Mouse (Mus musculus) NIH3T3 (cell line): ENCODE results near the gene Dlgap4.

ENCODE experiments used
- DNase-seq: peaks from one replicate; pipeline ENCODE4 v3.0.0-alpha.2; 2012; ENCODE audit warnings: low read depth

The Dlgap4 gene

DNA sequence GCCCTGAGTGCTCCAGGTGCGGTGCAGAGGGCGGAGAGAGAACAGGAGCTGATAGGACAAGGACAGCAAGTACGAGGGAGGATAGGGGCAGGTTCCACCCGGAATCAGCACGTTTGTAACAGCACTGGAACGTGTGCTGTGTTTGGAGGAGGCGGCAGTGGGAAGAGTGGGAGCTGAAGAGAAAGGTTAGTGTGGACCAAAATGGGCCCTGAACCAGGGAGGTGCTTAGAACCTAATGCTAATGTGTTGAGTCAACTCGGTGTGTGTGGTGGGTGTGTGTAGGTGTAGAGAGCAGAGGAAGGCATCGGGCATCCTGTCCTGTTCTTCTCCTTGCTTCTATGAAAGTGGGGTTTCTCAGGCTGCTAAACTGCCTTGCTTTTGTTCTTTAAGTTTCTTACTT is 127.8 kb downstream of the Dlgap4 start:
- DNase-seq, result no peak

DNA sequence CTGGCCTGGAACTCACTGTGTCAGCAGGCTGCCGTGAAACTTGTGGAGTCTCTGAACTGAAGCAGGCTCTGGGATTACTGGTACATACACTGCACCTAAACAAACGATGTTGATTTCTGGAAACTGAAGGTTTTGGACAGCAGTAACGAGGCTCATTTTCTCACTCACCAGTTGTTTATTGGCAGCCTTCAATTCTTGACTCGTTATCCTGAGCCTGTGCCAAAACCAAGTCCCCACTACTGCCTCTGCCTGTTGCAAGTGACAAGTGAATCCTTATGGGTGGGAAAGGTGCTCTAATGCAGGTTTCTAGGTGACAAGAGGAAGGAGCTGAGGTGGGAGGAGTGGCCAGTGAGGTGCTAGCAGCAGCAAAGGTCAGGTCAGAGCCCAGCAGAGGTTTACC is 128.5 kb downstream of the Dlgap4 start:
- DNase-seq, result peak; percentile 49

DNA sequence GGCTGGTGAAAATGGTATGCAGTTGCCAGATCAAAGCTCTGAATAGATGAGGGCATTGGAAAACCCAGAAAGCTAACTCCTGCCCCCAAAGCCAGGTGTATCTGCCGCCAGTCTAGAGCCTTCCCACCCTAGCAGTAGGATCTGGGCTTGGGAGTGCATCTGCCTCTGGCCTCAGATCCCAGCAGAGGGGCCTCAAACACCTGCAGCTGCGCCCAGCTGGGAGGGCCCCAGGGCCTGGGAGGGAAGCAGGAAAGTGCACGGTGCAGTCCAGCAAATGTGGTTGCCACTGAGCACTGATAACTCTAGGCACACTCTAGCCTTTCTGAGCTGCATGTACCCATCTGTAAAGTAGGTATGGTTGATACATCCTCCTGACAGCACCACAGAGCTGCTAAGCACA is 129.7 kb downstream of the Dlgap4 start:
- no peak for DNase-seq

DNA sequence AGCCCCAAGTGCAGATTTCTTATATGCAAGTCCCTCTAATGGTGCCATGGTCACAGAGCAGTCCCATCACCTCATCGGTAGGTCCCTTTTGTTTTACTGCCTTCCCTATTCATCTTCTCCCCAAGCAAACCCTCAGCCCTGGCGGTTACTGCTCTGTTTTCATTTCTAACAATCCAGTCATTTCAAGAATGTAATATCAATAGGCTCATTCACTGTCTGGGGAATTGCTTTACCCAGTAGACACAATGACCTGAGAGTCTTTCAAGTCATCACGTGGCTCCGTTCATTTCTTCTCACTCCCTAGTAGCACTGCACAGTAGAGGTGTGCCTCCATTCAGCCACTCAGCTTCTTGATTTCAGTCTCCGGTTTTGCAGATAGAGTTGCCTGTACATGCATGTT is 130.9 kb downstream of the Dlgap4 start:
- DNase-seq, result no peak

DNA sequence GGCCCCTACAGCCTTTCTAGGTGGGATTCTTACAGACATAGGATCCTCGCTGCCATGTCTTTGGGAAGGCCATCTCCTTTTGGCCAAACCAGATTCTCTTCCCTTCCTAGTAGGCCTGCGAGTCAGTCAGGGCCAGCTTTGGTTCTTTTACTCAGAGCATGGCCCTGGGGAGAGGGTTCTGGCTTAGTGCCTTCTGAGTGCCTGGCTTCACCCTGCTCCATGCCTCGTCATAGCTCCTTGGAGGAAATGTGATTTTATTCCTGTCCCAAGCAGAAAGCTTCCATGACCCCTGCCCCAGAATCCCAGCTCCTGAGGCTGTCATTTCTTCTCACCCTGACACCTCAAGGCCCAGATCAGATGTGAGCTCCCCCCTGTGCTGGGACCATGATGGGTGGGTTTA is 133.8 kb downstream of the Dlgap4 start:
- no peak for DNase-seq

DNA sequence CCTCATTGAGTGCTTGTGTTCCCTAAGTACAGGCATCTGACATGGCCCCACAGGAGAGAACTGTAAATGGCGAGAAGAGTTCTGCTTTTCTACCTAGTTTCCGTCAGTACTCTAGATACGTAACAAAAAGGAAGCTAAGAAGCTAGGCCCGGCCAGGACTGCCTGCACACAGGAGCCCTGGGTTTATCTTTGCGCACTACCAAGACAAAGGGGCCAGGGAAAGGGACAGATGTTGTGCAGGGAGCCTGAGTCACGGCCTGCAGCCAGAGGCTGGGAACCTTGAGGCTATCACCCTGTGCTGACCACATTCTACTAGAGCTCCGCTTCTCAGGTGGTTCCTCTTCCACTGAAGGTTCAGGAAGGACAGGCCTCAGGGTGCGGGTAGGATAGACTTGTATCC is 136.2 kb downstream of the Dlgap4 start:
- DNase-seq, result no peak

DNA sequence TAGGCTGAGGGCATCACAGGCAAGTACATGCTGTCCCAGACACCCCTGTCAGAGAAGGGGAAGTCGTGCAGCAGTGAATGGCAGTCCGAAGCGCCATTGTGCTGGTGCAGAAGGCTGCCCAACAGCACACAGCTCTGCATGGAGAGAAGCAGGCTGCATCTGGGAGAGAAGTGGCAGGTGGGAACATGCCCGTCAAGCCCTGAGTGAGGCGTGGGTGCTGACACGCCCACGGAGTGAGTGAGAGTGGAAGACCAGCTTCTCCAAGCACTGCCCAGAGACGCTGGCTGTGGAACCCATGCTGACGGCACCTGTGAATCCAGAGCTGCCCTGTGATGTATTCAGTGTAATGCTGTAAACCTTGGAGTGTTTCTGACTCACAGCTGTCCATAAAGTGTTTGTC is 143.4 kb downstream of the Dlgap4 start:
- DNase-seq, result no peak

DNA sequence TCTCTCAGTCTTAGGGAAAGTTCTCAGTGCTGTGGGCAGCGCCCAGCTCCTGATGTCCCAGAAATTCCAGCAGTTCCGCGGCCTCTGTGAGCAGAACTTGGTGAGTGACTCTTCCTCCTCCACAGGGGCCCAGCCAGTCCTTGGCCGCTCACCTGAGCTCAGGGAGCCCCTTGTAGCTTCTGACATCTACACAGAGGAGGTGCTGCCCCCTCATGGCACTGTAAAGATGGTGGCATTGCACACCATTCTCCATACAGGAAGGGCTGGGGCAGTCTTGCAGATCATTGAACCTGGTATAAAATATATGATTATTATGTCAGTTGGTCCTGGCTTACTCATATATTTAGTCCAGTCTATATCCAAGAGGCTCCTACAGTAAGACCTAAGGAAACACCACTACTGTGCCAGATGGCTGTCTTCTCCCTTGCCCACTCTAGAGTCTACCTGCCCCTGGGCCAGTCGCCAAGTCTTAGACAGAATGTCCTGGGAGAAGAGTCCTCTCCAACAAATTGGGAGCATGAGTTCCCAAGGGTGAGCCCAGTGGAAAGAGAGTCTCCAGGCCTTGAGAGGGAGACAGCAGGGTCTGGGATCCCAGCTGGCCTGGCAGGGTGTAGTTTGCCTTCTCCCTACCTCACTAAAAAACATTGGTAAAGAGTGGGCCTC is 147.5 kb downstream of the Dlgap4 start:
- DNase-seq, result no peak

DNA sequence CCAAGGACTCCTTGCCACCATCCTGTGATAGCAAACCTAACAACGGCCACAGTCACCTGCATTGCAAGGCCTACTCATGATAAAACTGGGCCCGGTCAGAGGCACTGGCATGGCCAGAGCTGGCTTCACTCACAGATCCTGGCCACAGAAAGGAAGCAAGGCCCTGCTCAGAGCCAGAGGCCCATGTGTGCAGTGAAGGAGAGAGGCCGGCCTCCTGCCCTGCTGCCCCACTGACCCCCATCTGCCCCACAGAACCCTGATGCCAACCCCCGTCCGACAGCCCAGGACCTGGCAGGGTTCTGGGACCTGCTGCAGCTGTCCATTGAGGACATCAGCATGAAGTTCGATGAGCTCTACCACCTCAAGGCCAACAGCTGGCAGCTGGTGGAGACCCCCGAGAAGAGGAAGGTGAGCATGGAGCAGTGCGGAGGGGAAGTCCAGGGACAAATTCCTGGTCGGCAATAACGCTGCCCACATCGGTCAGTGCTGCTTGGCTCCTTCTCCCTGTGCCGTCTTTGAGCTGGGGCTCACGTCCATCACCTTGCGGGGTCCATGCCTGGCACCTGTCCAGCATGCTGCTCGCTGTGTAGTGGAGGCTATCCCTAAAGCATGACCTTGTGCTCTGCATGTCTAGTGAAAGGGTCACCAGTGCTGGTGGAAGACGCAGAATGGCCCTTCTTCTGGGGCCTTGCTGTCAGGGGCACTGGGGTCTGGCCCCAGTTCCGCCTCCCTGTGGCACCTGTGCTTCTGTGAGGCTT is 148.2 kb downstream of the Dlgap4 start:
- no peak for DNase-seq

DNA sequence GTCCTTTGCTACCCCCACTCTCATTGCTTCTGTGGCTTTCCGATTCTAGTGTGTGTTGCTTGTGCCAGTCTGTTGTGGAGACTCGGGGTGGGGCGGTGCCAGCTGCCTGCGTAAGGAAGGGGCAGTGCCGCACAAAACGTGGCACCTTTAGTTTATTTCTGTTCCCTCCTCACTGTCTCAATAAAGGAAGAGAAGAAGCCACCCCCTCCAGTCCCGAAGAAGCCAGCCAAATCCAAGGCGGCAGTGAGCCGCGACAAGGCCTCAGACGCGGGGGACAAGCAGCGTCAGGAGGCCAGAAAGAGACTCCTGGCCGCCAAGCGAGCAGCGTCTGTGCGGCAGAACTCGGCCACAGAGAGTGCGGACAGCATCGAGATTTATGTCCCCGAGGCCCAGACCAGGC is 149.0 kb downstream of the Dlgap4 start:
- DNase-seq, result no peak

DNA sequence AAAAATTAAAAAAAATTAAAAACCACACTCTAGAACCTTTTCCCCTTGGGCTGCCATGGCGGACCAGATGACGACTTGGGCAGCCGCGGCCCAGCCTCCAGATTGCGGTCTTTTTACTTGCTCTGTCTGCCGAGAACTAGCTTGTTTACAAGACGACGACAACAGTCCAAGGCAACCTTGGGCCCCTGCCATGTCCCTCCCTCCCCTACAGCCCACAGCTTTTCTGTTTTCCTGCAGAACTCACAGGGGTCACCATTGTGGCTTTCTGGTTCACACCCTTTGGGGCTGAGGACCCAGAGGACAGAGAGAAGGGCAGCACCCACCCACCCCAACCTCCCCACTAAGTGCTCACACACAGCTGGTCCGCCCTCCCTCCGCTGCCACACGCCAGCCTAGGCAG is 149.6 kb downstream of the Dlgap4 start:
- DNase-seq, result no peak

DNA sequence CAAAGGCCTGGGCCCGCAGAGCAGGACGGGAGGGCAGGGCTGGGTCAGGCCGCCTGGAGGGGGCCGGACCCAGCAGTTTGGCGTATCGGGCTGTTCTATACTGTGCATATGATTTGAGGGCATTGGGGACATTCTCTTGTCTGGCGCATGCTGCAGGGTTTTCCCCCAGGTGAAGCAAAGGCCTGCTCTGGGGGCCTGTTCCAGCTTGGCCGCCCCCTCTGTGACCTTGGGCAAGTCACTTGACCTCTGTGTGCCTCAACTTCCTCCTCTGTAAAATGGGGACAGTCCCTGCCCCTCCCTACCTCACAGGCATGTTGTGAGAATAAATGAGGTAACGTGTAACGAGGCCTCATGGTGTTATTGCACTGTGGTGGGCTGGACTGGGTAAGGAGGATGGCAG is 150.5 kb downstream of the Dlgap4 start:
- no peak for DNase-seq

DNA sequence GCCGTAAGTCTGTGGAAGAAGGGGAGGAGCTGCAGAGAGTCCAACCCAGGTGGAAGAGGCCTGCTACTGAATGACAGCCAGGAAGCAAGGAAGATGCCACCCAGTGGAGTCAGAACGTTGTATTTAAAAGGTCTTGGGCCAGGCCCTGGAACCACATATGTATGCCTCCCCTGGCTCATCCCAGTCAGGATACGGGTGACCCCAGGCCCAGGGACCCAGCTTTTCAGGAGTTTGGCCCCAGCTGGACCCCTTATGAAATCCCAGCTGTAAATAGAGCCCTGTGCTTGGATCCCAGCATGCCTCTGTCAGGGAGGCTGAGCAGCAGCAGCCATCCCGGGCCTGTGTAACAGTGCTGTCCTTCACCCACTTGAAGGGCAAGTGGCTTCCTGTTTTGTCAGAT is 151.2 kb downstream of the Dlgap4 start:
- no peak for DNase-seq

DNA sequence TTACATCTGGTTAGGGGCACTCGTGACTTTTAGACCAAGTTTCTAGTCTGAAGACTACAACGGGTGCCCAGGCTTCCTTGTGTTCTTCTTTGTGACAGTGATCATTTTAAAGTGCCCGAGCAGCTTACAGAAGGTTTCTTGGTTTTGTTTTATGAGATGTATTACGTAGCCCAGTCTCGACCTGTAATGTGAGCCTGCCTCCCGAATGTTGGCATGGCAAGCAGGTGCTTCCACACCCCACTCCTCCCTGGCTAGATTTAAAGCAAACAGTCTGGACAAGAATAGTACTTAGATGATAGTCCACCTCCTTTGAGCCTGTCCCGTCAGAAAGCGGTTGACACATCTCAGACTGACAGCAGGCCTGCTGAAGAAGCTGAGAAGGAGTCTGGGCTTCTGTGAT is 152.1 kb downstream of the Dlgap4 start:
- DNase-seq, result no peak

DNA sequence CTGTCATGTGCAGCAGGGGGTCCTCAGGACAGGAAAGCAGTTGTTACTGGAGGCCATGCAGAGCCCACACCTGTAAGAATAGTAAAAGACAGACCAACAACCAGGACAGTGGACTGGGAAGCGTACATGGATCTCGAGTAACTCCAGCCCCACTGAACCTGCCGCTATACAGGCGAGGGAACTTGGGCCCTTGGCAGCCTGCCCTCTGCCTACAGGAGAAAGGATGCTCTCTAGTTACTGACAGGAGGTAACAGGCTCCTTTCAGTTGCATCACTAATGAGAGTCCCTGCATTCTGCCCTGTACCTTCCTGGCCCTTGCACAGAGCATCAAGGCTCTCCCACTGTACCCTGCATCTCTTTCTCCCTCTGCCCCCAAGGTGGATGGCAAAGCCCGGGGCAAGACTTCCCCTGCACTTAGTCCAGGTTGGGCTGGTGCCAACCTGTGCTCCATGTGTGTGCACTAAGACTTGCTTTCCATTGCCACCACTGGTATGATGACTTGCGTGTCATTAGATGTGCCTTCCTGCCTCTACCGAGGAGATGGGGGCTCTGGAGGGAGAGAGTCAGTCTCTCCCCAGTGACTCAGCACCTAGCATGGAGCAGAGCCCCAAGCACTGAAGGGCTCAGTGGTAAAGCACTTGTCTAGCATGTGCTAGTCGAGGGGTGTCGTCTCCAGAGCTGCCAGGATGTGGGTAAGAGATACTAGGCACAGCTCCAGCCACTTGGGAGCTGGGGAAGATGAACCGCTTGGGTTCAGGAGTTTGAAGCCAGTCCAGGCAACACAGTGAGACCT is 152.9 kb downstream of the Dlgap4 start:
- no peak for DNase-seq

DNA sequence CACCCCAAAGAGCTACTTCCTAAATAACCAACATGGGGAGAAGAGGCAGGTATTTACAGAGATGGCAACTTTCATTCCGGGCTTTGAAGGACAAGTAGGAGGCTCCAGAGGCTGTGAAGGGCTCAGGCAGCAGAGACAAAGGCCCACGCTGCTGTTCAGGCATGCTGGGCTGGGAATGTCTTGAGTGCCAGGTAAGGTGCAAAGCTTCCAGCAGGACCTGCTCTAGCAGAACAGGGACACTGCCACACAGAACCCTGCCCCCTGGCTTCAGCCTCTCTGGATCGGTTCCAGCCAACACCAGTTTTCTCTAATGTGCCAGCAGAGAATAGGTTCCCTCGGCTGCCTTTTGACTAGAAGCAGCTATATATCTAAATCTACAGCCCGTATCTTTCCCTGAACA is 153.6 kb downstream of the Dlgap4 start:
- DNase-seq, result no peak

DNA sequence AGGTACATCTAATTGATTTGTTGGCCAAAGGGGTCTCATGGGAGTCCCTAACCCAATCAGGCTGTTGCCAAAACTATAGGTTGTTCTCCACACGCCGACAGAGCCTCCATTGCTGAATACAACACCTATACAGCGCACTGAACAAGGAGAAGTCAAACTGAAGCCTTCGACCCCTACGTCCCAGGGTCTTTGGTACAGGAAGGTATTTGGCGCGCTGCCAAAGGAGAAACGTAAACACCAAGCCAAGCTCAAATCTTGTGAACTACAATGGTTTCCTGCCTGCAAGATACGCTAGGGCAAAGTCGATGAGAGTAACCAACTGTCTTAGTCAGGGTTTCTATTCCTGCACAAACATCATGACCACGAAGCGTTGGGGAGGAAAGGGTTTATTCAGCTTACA is 155.8 kb downstream of the Dlgap4 start:
- no peak for DNase-seq

DNA sequence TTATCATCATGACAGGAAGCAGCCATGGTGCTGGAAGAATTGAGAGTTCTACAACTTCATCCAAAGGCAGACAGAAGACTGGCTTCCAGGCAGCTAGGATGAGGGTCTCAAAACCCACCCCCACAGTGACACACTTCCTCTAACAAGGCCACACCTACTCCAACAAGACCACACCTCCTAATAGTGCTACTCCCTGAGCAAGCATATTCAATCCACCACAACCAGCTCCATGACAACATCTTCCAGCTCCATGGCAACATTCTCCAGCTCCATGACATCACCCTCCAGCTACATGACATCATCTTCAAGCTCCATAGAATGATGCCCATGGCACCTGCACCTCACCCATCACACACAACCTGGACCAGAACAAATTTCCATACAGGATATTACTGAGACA is 160.0 kb downstream of the Dlgap4 start:
- DNase-seq, result no peak

DNA sequence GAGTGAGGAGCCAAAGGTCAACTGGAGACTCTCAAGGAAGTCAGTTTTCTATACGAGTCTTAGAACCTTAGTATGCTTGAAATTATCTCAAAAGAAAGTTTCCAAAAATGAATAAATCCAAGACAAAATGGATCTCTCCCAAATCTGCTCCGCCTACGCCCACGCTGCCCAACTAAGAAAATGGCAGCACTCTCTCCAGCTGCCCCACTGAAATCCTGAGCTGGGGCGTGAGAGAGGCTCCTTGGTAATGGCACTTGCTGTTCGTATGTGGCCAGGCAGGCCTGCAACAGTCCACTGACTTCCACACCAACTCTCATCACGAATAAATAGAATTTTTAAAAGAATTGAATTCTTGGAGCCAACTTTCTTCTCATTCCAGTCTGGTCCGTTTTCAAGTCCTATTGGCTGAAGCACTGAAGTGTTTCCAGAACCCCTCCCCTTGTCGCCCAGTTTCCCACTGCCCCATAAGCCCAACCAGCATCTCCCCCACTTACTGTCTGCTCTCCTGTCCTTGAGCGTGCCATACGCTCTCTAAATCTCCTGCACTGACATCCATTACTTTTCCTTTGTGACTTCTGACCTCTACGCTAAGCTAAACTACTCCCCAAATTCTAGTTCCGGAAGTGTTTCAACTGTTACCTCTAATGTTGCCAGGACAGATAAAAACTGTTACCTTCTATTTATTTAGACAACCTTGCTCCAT is 160.7 kb downstream of the Dlgap4 start:
- no peak for DNase-seq

DNA sequence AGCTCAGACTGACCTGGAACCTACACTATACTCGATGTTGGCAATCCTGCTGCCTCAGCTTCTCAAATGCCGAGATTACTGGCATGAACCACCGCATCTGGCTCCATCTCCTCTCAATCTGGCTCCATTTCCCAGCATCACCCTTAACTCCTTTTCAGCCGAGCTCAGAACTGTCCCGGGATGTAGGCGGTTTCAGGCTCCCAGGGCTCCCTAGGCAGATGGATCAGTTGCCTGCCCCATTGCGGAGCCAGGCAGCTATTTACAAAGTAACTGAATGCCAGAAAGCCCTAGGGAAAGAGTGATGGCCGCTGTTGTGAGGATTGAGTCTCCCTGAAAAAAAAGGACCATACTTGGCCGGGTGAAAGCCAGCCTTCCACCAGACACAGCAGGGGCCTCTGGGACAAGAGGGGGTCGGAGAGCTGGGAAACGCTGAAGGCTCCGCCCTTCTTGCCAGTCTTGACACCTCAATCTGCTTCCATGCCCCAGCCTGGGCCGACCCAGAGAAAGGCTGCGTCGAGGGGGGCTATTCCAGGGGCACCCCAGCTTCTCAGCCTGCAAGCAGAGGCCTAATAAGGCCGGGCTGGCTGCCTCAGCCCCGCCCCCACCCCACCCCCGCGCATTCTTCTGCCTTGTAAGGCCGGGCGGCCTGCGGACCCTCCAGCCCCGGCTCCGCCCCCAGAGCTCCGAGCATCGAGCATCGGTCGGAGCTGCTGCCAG is 161.4 kb downstream of the Dlgap4 start, which contains the start of gene Myl9:
Gene Myl9, plus strand, starts transcription at position 683 of the 717 bp plus-strand sequence.
- DNase-seq, result peak; percentile 86
